Mouse (Mus musculus): Measurements from ENCODE around the gene Gm21708.
"Not testable (repeated sequence)": the region's sequence is repeated elsewhere in the genome, so short reads cannot be mapped to it uniquely, and the experiment has no call there.

The Gm21708 gene

GRCm38 (mm10) chrY:3410067-3410466 is at the start of gene Gm21708, which contains the start of gene Gm21704:
Gm21708 (minus strand) TSS chrY:3410167.
Gm21704 (minus strand) TSS chrY:3410167.
- H3K27me3 ChIP-seq (ENCODE audit: insufficient read depth, low read length); H3K9me3 ChIP-seq (ENCODE audit: low read length); H3K4me1 ChIP-seq (replicated peaks; ENCODE audit: low read depth, low read length); H3K4me3 ChIP-seq (replicated peaks; ENCODE audit: low read length); H3K36me3 ChIP-seq (ENCODE audit: insufficient read depth, low read length): not testable (repeated sequence)

All from E14TG2a.4 (cell line).